Mouse (Mus musculus) E14TG2a.4 (cell line): Measurements from ENCODE around the gene Gng13.

Source experiments
- H3K27me3 ChIP-seq: 2 replicates; pipeline ENCODE4 v1.6.1; 2014; ENCODE audit warnings: low read length, control low read depth; ENCODE audit not compliant: insufficient read depth
- H3K36me3 ChIP-seq: 2 replicates; pipeline ENCODE4 v1.6.1; 2014; ENCODE audit warnings: low read length, control low read depth; ENCODE audit not compliant: insufficient read depth
- H3K4me1 ChIP-seq: replicated peaks from 2 replicates; pipeline ENCODE4 v1.6.1; 2014; ENCODE audit warnings: low read depth, low read length, control low read depth
- H3K4me3 ChIP-seq: replicated peaks from 2 replicates; pipeline ENCODE4 v1.5.1; 2014; ENCODE audit warnings: mild to moderate bottlenecking, low read length
- H3K9me3 ChIP-seq: 2 replicates; pipeline ENCODE4 v1.6.1; 2014; ENCODE audit warnings: low read length, control low read depth
- CTCF ChIP-seq: conservative IDR thresholded peaks from 2 replicates; pipeline ENCODE4 v1.5.1; 2014; ENCODE audit warnings: low read length
- NANOG ChIP-seq: IDR thresholded peaks from 2 replicates; pipeline ENCODE4 v1.6.1; 2014; ENCODE audit warnings: borderline replicate concordance, low read length, mixed read lengths
- POU5F1 ChIP-seq: IDR thresholded peaks from 2 replicates; pipeline ENCODE4 v1.6.1; 2014; ENCODE audit warnings: low read length, borderline replicate concordance

Gene Gng13

DNA sequence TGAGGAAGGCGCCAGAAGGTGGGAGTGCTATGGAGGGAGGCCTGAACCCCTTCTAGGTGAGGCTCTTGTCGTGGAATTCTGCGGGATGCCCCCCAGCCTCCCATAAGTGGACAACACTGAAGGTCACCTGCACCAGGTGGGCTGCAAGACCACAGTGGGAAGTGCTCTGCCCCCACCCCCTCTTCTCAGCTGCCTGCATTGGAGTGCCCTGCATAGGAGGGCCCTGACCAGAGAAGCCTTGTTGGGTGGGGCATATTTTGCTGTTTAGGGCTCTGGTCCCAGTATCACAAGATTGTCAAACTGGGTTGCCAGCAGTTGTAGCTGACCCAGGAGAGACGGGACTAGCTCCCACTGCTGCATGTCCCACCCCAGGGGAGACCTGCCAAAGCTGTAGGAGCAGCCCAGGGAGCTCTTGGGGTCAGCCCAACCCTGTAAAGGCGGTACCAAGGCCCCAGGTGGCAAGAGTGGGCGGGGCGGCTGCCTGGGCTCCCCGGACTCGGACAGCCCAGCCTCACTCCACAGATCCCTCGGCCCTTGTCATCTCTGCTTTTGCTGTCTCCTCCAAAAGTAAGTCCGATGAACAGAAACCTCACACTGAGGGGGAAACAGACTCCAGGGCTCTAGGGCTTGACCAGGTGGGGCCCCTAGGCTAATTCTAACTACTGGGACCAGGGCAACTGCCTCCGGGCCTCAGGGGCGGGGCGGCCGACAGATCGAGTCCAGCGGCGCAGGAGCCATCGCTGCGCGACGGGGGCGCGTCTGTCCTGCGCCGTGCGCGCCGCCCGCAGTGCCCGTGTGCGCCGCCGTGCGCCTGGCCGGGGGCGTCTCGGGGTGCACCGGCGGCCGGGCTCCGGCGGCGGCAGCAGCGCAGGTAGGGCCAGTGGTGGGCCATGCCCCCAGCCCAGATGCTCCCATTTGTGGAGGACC lies at the start of gene Gng13:
Gene Gng13, plus strand, starts transcription at position 461 of the 927 bp plus-strand sequence.
- peaks cover 44% of the 10 kb centered on the region for H3K36me3 ChIP-seq
- H3K4me1 ChIP-seq, result peaks cover 69% of the 10 kb centered on the region
- 0 out of 2 replicates have a peak, but pooled peaks cover 3% of the 10 kb centered on the region for H3K9me3 ChIP-seq
- H3K4me3 ChIP-seq, result peak within 1 kb of the TSS; percentile 72
- peaks cover 15% of the 10 kb centered on the region for H3K27me3 ChIP-seq
- TF ChIP-seq POU5F1 (no peak), NANOG (no peak), CTCF (no peak)

DNA sequence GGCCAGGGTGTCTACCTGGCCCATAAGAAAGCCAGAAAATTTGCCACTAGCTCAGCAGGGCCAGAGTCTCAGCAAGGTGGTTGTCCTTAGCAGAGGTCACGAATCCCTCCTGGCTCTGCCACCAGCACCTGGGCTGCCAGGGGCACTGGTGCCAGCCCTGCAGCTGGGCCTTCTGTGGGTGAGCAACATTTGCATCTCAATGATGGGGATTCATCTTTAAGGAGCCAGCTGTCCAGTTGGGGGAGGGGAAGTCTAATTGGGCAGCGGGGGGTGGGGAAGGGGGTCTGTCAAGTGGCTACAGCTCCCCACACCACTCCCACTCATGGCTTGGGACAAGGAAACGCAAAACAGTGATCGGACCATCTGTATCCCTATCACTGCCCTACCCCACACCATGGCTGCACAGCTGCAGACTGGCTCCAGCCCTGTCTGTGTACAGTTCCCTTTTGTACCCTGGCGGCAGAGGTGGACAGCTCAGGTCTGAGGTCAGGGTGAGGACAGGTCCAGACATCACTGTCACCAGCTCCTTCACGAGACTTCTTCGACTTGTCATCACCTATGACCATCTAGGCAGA lies 48.4 kb upstream of the Gng13 start:
- Histone ChIP-seq H3K4me3 (no peak overlapping the region), H3K4me1 (peaks cover 18% of the 10 kb centered on the region)
- TF ChIP-seq POU5F1, result no peak
- no peak for TF ChIP-seq NANOG
- no peak for TF ChIP-seq CTCF

DNA sequence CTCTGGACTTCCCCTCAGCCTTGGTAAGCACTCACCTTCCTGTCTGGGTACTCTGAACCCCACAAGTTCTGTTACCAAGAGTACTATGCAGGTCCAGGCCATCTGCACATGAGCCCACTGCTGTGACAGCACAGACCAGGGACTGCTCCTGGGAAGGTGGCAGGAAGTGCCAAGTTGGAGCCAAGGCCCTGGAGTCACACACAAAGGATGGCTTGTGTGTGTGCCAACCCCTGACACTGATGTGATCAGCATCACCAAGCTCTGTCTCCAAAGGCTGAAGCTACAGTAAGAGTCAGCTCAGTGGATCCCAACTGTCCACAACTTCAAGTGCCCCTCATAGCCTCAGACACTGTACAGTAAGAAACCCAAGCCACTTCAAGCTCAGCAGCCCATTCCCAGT lies 44.0 kb upstream of the Gng13 start:
- no peaks in the 10 kb centered on the region for H3K9me3 ChIP-seq
- H3K4me1 ChIP-seq, result peaks cover 11% of the 10 kb centered on the region
- no peak overlapping the region for H3K4me3 ChIP-seq
- no peaks in the 10 kb centered on the region for H3K36me3 ChIP-seq
- TF ChIP-seq CTCF, result no peak
- TF ChIP-seq NANOG, result no peak
- no peak for TF ChIP-seq POU5F1
- peaks cover 25% of the 10 kb centered on the region for H3K27me3 ChIP-seq

More for the DNA sequence above, 48.4 kb upstream of the Gng13 start:
- peaks cover 21% of the 10 kb centered on the region for H3K27me3 ChIP-seq
- H3K9me3 ChIP-seq, result no peaks in the 10 kb centered on the region
- no peaks in the 10 kb centered on the region for H3K36me3 ChIP-seq

DNA sequence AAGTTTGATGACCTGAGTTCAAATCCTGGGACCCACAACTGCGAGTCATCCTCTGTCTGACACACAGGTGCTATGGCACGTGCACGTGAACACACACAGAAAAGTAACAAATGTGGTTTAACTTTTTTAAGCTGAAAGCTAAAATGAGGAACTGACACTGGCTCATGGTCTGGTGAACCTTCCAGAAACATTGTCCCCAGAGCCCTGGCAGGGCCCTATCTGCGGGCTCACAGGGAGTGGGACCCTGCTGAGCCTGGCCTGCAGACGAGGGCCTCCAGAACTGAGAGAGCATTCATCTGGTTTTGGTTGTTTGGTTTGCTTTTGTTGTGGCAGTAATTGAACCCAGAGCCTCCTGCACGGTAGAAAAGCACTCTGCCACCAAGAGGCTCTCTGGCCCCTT lies 39.0 kb upstream of the Gng13 start:
- TF ChIP-seq CTCF, result no peak

DNA sequence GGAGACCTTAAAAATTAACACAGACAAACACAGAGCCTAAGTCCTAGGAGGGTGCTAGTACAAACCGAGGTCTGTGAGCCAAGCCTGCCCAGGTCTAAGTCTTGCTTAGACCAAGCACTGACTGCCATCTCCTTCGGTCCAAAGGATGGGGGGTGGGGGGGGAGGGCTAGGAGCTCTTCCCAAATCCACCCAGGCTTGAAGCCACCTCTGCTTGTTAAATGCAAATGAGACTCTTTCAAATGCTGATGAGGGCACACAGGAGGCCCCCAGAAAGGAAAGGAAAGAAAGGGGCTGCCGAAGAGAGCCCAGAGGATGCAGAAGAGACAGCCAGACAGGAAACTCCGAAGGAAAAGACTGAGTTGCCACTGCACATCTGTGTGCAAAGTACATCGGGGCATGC lies 37.2 kb upstream of the Gng13 start:
- peaks cover 37% of the 10 kb centered on the region for H3K4me1 ChIP-seq
- H3K27me3 ChIP-seq, result peaks cover 28% of the 10 kb centered on the region
- no peak for TF ChIP-seq CTCF
- TF ChIP-seq NANOG, result no peak
- TF ChIP-seq POU5F1, result peak; percentile 74; the same call in 1 of the 2 replicates
- H3K36me3 ChIP-seq, result no peaks in the 10 kb centered on the region
- peak overlapping the region; percentile 48 for H3K4me3 ChIP-seq
- H3K9me3 ChIP-seq, result no peaks in the 10 kb centered on the region

More for the DNA sequence above, 39.0 kb upstream of the Gng13 start:
- H3K9me3 ChIP-seq, result no peaks in the 10 kb centered on the region
- H3K4me1 ChIP-seq, result peaks cover 37% of the 10 kb centered on the region
- peaks cover 21% of the 10 kb centered on the region for H3K27me3 ChIP-seq
- no peak overlapping the region for H3K4me3 ChIP-seq
- H3K36me3 ChIP-seq, result no peaks in the 10 kb centered on the region

DNA sequence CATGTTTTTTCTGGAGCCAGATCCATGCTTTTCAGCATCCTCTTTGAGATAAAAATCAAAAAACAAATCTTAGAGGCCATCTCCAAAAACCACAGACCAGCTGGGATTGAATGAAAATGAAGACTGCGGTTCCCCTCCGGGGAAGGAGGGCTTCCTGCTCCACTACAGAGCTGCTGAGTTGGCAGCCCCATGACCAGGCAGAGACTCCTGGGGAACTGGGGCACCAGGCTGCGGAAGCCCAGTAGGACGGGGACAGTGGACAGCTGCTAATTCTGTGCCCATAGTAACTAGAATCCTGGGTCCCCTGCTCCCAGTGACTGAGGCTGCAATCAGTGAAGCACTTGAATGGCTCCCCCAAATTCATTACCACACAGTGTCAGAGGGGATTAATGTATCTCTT lies 35.3 kb upstream of the Gng13 start:
- Histone ChIP-seq H3K36me3 (no peaks in the 10 kb centered on the region), H3K27me3 (peaks cover 45% of the 10 kb centered on the region), H3K4me3 (no peak overlapping the region), H3K9me3 (no peaks in the 10 kb centered on the region), H3K4me1 (peaks cover 37% of the 10 kb centered on the region)
- TF ChIP-seq CTCF (no peak), NANOG (no peak), POU5F1 (no peak)

DNA sequence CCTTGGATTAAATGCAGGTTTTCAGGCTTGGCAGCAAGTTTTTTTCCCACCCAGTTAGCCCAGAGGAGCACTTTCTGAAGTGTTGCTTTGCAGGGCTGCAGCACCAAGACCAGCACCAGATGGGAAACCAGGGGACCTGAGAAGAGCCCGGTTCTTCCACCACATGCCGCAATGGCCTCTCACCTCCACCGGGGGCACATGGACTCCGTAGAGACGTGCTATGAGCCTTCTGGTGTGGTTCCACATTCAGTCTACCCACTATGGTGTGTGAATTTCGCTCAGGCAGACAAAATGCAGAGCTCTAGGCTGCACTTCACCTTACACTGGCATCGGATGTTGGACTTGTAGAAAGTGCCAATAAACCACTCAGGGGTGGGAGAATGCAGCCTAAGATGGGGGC lies 30.6 kb upstream of the Gng13 start:
- no peaks in the 10 kb centered on the region for H3K36me3 ChIP-seq
- peaks cover 13% of the 10 kb centered on the region for H3K4me1 ChIP-seq
- H3K4me3 ChIP-seq, result no peak overlapping the region
- TF ChIP-seq CTCF (peak; percentile 48), POU5F1 (no peak), NANOG (no peak)
- no peaks in the 10 kb centered on the region for H3K9me3 ChIP-seq
- peaks cover 48% of the 10 kb centered on the region for H3K27me3 ChIP-seq

DNA sequence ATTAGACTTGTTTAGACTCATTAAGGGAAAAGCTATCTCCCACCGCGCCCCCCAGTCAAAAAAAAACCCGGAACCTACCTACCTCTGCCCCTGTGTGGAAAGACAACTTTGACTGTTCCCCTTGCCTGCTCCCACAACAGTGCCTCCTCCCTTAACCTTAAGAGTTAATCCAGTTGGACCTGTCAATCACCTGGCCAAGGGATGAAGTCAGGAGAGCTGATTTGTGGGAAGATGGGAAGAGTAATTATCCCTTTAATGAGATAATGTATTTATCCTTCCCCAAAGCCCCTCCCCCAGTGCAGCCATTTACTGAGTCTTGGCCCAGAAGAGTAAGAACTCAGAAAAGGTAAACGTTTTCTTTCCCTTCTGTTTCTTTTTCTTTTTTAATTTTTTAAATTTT lies 28.0 kb upstream of the Gng13 start:
- Histone ChIP-seq H3K4me1 (peaks cover 14% of the 10 kb centered on the region), H3K4me3 (no peak overlapping the region), H3K9me3 (no peaks in the 10 kb centered on the region), H3K27me3 (peaks cover 40% of the 10 kb centered on the region), H3K36me3 (no peaks in the 10 kb centered on the region)
- no peak for TF ChIP-seq CTCF
- TF ChIP-seq POU5F1, result no peak
- no peak for TF ChIP-seq NANOG
